Mouse (Mus musculus) embryonic facial prominence, embryonic 12.5 days (tissue): Measurements from ENCODE around the gene Pstk. TPM values are rescaled to one million over a fixed set of nuclear protein-coding genes. Genes with fewer than 3 reads are reported as not detected.

ENCODE experiments used
- ATAC-seq: fragments of 200-750 bp; cut with Nextera tagmentation; 2 replicates; pipeline ENCODE4 v1.8.0; 2017; ENCODE audit not compliant: insufficient number of reproducible peaks, insufficient read depth, low FRiP score, low TSS enrichment
- H3K27ac ChIP-seq: fragments of 300-500 bp; sonication (generic); 2 replicates; pipeline ENCODE4 v1.5.1; 2016; ENCODE audit warnings: mild to moderate bottlenecking
- H3K27me3 ChIP-seq: fragments of 300-500 bp; sonication (generic); 2 replicates; pipeline ENCODE4 v1.6.1; 2016; ENCODE audit warnings: mild to moderate bottlenecking, moderate library complexity
- H3K36me3 ChIP-seq: fragments of 300-500 bp; sonication (generic); 2 replicates; pipeline ENCODE4 v1.6.1; 2016; ENCODE audit warnings: mild to moderate bottlenecking
- H3K4me1 ChIP-seq: fragments of 300-500 bp; sonication (generic); 2 replicates; pipeline ENCODE4 v1.6.1; 2016
- H3K4me2 ChIP-seq: fragments of 300-500 bp; sonication (generic); replicated peaks from 2 replicates; pipeline ENCODE4 v1.6.1; 2016; ENCODE audit warnings: mild to moderate bottlenecking, moderate library complexity
- H3K4me3 ChIP-seq: fragments of 300-500 bp; sonication (generic); 2 replicates; pipeline ENCODE4 v1.5.1; 2016; ENCODE audit warnings: mild to moderate bottlenecking
- H3K9ac ChIP-seq: fragments of 300-500 bp; sonication (generic); 2 replicates; pipeline ENCODE4 v1.6.1; 2016; ENCODE audit warnings: mild to moderate bottlenecking, moderate library complexity
- H3K9me3 ChIP-seq: fragments of 300-500 bp; sonication (generic); 2 replicates; pipeline ENCODE4 v1.6.1; 2016; ENCODE audit warnings: mild to moderate bottlenecking, moderate library complexity
- WGBS: fragments of 180-500 bp; shearing (Covaris S2); methylation state at CpG from one replicate; pipeline ENCODE4 v1.1.7; 2016; 5-methylcytosine and 5-hydroxymethylcytosine counted together
- polyA plus RNA-seq: library from polyadenylated mRNA; unstranded; fragments of >200 nt; fragmentation: Nextera tagmentation; extraction: Ambion mirVana; gene quantifications from 2 replicates; pipeline ENCODE4 v1.2.1, GENCODE M21; 2016

The Pstk gene
- polyA plus RNA-seq, 1 experiment from 2014 or later = 77.0 TPM

DNA sequence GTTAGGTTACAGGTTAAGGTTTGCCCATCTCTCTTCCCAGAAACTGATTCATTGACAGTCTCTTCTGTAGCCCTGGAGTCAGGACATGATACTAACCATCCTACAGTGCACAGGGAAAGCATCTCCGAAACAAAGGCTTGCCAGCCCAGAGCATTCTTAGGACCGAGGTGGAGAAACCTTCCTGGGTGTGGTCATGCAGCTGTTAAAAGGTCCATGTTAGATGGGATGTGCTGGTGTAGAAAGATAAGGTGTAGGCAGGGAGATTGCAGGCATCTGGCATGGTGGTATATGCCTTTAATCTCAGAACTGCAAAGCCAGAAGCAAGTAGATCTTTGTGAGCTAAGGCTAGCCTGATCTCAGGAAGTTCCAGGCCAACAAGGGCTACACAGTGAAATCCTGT, 54.0 kb downstream of the Pstk start:
- Histone ChIP-seq H3K4me2 (no peak overlapping the region), H3K27me3 (no peaks in the 10 kb centered on the region), H3K9me3 (no peaks in the 10 kb centered on the region), H3K36me3 (peaks cover 18% of the 10 kb centered on the region; the same call in 1 of the 2 replicates), H3K4me3 (no peak overlapping the region), H3K9ac (no peak overlapping the region), H3K4me1 (no peaks in the 10 kb centered on the region), H3K27ac (no peak overlapping the region)
- ATAC-seq = no peak
- 83% methylated on average over 2 of the region's 2 CpGs for WGBS

DNA sequence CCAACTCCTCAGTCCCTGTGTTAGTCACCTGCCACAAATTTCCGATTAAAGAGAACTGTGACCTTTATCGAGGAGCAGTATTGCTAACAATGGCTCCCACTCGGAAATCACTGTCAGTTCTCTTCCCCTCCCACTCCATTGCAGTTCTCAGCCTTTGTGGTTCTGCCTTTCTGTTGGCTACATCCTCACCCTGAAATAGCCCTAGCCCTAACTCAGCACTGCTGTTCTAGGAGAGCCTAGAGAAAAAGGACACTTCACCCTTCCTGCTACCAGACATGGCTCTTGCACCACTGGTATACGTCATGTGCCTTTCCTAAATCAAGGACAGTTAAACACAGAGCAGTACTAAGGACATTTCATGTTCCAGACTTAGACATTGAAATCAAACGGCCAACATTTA, 56.4 kb downstream of the Pstk start:
- Histone ChIP-seq H3K4me1 (no peaks in the 10 kb centered on the region), H3K36me3 (peaks cover 28% of the 10 kb centered on the region; the same call in 1 of the 2 replicates), H3K9me3 (no peaks in the 10 kb centered on the region), H3K4me2 (no peak overlapping the region), H3K9ac (no peak overlapping the region), H3K27me3 (no peaks in the 10 kb centered on the region), H3K27ac (no peak overlapping the region), H3K4me3 (no peak overlapping the region)
- ATAC-seq = no peak
- WGBS = 89% methylated on average over 5 of the region's 5 CpGs

DNA sequence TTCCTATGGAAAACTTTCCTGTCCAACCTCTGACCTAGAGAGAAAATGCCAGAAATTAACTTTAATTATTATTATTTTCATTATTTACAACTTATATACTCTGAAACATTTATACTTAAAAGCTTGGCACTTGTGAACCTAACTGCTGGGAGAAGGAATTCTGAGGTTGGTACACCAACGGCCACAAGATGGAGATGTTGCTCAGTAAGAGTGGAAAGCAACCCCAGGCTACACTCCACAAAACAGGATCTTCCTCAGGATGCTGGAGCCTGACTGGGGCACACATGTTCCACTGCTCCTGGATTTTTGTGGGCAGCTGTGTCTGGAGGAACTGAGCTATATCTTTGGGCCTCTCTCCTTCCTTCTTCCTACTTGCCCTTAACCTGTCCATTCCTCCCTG, 61.3 kb downstream of the Pstk start:
- no peak overlapping the region for H3K4me3 ChIP-seq
- H3K4me1 ChIP-seq = no peaks in the 10 kb centered on the region
- no peak overlapping the region for H3K9ac ChIP-seq
- no peaks in the 10 kb centered on the region for H3K27me3 ChIP-seq
- peaks cover 28% of the 10 kb centered on the region; the same call in 1 of the 2 replicates for H3K36me3 ChIP-seq
- no peak for ATAC-seq
- no peak overlapping the region for H3K27ac ChIP-seq
- no peak overlapping the region for H3K4me2 ChIP-seq
- WGBS = 16% methylated on average over 1 of the region's 1 CpGs
- H3K9me3 ChIP-seq = no peaks in the 10 kb centered on the region

DNA sequence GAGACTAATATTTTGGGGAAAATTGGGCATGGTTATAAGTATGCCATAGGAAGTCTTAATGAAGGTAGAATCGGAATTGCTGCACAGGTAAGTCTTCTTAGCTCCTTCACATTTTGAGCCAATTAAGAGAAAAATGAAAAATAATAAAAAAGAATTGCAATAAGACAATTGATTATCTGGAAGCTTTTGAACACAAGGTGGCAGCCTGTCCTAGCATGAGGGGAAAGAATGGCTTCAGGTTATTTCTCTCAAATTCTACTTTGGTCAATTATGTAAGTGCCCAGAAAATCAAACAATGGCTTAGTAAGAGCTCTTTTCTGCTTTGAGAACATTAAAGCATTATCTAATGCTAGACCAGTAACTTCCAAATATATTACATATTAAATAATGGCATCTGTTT, 63.3 kb downstream of the Pstk start:
- Histone ChIP-seq H3K4me3 (no peak overlapping the region), H3K4me2 (no peak overlapping the region), H3K9me3 (no peaks in the 10 kb centered on the region), H3K36me3 (peaks cover 15% of the 10 kb centered on the region; the same call in 1 of the 2 replicates), H3K4me1 (no peaks in the 10 kb centered on the region), H3K9ac (no peak overlapping the region), H3K27me3 (no peaks in the 10 kb centered on the region), H3K27ac (no peak overlapping the region)
- no peak for ATAC-seq
- 80% methylated on average over 1 of the region's 1 CpGs for WGBS

DNA sequence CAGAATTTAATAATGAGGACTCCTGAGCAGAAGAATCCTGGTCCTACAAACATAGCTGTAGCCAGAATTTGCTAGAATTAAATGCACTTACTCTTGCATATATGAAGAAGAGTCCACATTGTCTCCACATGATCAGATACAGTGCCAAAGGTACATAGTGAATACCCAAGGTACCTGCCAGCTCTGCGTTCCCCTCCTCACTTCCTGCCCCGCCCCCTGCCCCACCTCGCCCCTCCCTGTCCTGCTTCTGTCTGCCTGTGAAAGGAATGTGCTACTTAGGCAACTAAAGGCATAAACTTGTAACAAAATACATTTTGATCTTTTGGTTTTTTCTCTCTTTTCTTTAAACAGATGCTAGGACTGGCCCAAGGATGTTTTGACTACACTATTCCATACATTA, 66.1 kb downstream of the Pstk start:
- Histone ChIP-seq H3K9me3 (no peaks in the 10 kb centered on the region), H3K9ac (no peak overlapping the region), H3K36me3 (peaks cover 4% of the 10 kb centered on the region; the same call in 1 of the 2 replicates), H3K4me3 (no peak overlapping the region), H3K4me2 (no peak overlapping the region), H3K27ac (no peak overlapping the region), H3K4me1 (no peaks in the 10 kb centered on the region), H3K27me3 (no peaks in the 10 kb centered on the region)
- 65% methylated on average over 3 of the region's 3 CpGs for WGBS
- no peak for ATAC-seq

Other genes starting within 250 kb of the Pstk start
- not detected in 2 replicates for gene 4933402N03Rik, start 224.8 kb upstream of the Pstk start, polyA plus RNA-seq
- not detected in 2 replicates for gene 5430419D17Rik, start 196.7 kb upstream of the Pstk start, polyA plus RNA-seq
- not detected in 2 replicates for gene Cuzd1, start 48.8 kb upstream of the Pstk start, polyA plus RNA-seq
- gene Fam24b, start 41.6 kb upstream of the Pstk start, polyA plus RNA-seq = not detected in 2 replicates
- gene Fam24a, start 37.3 kb upstream of the Pstk start, polyA plus RNA-seq = not detected in 2 replicates
- gene 2310057M21Rik, start 8.4 kb upstream of the Pstk start, polyA plus RNA-seq = 21.0 and 23.4 TPM in 2 replicates
- 16.1 and 16.3 TPM in 2 replicates for gene Ikzf5, start 39.4 kb downstream of the Pstk start, polyA plus RNA-seq
- 98.8 and 116 TPM in 2 replicates for gene Acadsb, start 39.5 kb downstream of the Pstk start, polyA plus RNA-seq
- gene Hmx3, start 171.7 kb downstream of the Pstk start, polyA plus RNA-seq = 0.22 and 0.31 TPM in 2 replicates
- 0.38 and 0.41 TPM in 2 replicates for gene Hmx2, start 177.6 kb downstream of the Pstk start, polyA plus RNA-seq
- 239 and 243 TPM in 2 replicates for gene Bub3, start 189.1 kb downstream of the Pstk start, polyA plus RNA-seq